Mouse (Mus musculus) ES-E14 (cell line): ENCODE measurements around the gene Mphosph10. TPM values are rescaled to one million over a fixed set of nuclear protein-coding genes. Genes with fewer than 3 reads are reported as not detected.

Source experiments
- DNase-seq: peaks from one replicate; pipeline ENCODE4 v3.0.0-alpha.2; 2013; ENCODE audit warnings: low read depth, low spot score
- H3K27ac ChIP-seq: 2 replicates; pipeline ENCODE4 v1.5.1; 2012; ENCODE audit warnings: low read depth, mild to moderate bottlenecking, low read length, moderate library complexity, mixed read lengths; ENCODE audit not compliant: poor library complexity, insufficient read depth, severe bottlenecking
- H3K36me3 ChIP-seq: 2 replicates; pipeline ENCODE4 v1.6.1; 2012; ENCODE audit warnings: mild to moderate bottlenecking, low read length, moderate library complexity, mixed read lengths; ENCODE audit not compliant: control insufficient read depth, poor library complexity, insufficient read depth, severe bottlenecking
- H3K4me1 ChIP-seq, 2 experiments: fragments of 150-350 bp in 1 of 2; sonication (generic) in 1 of 2; 2 replicates each; pipeline ENCODE4 v1.6.1; 2012; ENCODE audit warnings: low read length in 2 of 2, mild to moderate bottlenecking in 1 of 2, mixed read lengths in 1 of 2; ENCODE audit not compliant: control insufficient read depth in 2 of 2, insufficient read depth in 2 of 2, poor library complexity in 1 of 2
- H3K4me3 ChIP-seq, 2 experiments: fragments of 150-350 bp in 1 of 2; sonication (generic) in 1 of 2; 2 replicates each; pipeline ENCODE4 v1.5.1; 2012; ENCODE audit warnings: low read length in 2 of 2, low read depth in 1 of 2, mild to moderate bottlenecking in 1 of 2, mixed read lengths in 1 of 2; ENCODE audit not compliant: insufficient read depth in 1 of 2, poor library complexity in 1 of 2, severe bottlenecking in 1 of 2
- H3K9ac ChIP-seq: 2 replicates; pipeline ENCODE4 v1.6.1; 2012; ENCODE audit warnings: low read depth, mild to moderate bottlenecking, low read length, mixed read lengths; ENCODE audit not compliant: poor library complexity, insufficient read depth, severe bottlenecking
- H3K9me3 ChIP-seq: fragments of 150-350 bp; sonication (generic); 2 replicates; pipeline ENCODE4 v1.6.1; 2012; ENCODE audit warnings: low read depth, mild to moderate bottlenecking, low read length; ENCODE audit not compliant: control insufficient read depth, insufficient read depth
- CHD2 ChIP-seq: IDR thresholded peaks from 2 replicates; pipeline ENCODE4 v1.6.1; 2014; ENCODE audit warnings: mild to moderate bottlenecking, low read depth, low read length, inconsistent platforms
- HCFC1 ChIP-seq: IDR thresholded peaks from 2 replicates; pipeline ENCODE4 v1.6.1; 2012; ENCODE audit warnings: low read length, inconsistent platforms, borderline replicate concordance; ENCODE audit not compliant: insufficient read depth
- MAFK ChIP-seq: IDR thresholded peaks from 2 replicates; pipeline ENCODE4 v1.6.1; 2014; ENCODE audit warnings: mild to moderate bottlenecking, low read depth, low read length, inconsistent platforms; ENCODE audit not compliant: insufficient read depth
- ZC3H11A ChIP-seq: IDR thresholded peaks from 2 replicates; pipeline ENCODE4 v1.6.1; 2012; ENCODE audit warnings: low read depth, mild to moderate bottlenecking, inconsistent platforms, low read length, borderline replicate concordance
- ZNF384 ChIP-seq: IDR thresholded peaks from 2 replicates; pipeline ENCODE4 v1.6.1; 2012; ENCODE audit warnings: low read depth, low read length, inconsistent platforms
- in situ Hi-C, 2 experiments: fragments of 600-800 bp; cut with MboI; formaldehyde crosslinking; loops; one replicate each; pipeline ENCODE4 v1.15.1; 2025; ENCODE audit warnings: low sequenced_read_pairs in 2 of 2, inconsistent platforms in 1 of 2; ENCODE audit not compliant: unreplicated experiment in 2 of 2
- total RNA-seq: library from RNA; depleted of rRNA; stranded (reverse); fragments of 300-350 nt; gene quantifications from 2 replicates; pipeline ENCODE4 v1.2.3, GENCODE M21; 2012

Gene Mphosph10
- total RNA-seq, 1 experiment = 57.8 TPM

- no peak for TF ChIP-seq ZC3H11A
- TF ChIP-seq HCFC1 = no peak
- TF ChIP-seq CHD2 = no peak
- no peak for TF ChIP-seq MAFK
- TF ChIP-seq ZNF384 = no peak
- in situ Hi-C loops = no loop called here
- Histone ChIP-seq H3K36me3 (peaks cover 8% of the 10 kb centered on the region), H3K9ac (no peak overlapping the region), H3K9me3 (no peaks in the 10 kb centered on the region), H3K4me1 (no peaks in the 10 kb centered on the region; a peak in 1 of 4 replicates), H3K4me3 (no peak overlapping the region), H3K27ac (no peak overlapping the region)
- no peak for DNase-seq
These were observed 26.2 kb downstream of the Mphosph10 start for GRCm38 (mm10) chr7:64365863-64366262.

- no peaks in the 10 kb centered on the region for H3K4me1 ChIP-seq
- no peak overlapping the region for H3K27ac ChIP-seq
- no peak for DNase-seq
- H3K4me3 ChIP-seq = no peak overlapping the region
- TF ChIP-seq HCFC1 (no peak), MAFK (no peak), ZC3H11A (no peak), ZNF384 (no peak)
- no peak overlapping the region for H3K9ac ChIP-seq
- in situ Hi-C loops = no loop called here
- H3K9me3 ChIP-seq = no peaks in the 10 kb centered on the region
- H3K36me3 ChIP-seq = peaks cover 10% of the 10 kb centered on the region
These were observed 31.5 kb downstream of the Mphosph10 start for GRCm38 (mm10) chr7:64360586-64360945.

GRCm38 (mm10) chr7:64359943-64360585 lies 32.0 kb downstream of the Mphosph10 start:
- peaks cover 10% of the 10 kb centered on the region for H3K36me3 ChIP-seq
- no peaks in the 10 kb centered on the region for H3K4me1 ChIP-seq
- no peak overlapping the region for H3K27ac ChIP-seq
- TF ChIP-seq CHD2 (no peak), ZC3H11A (no peak), ZNF384 (no peak)
- H3K9me3 ChIP-seq = no peaks in the 10 kb centered on the region
- no peak for DNase-seq
- no peak overlapping the region for H3K4me3 ChIP-seq
- no peak overlapping the region for H3K9ac ChIP-seq
- in situ Hi-C loops = no loop called here

GRCm38 (mm10) chr7:64358666-64359065 lies 33.4 kb downstream of the Mphosph10 start:
- Histone ChIP-seq H3K9me3 (no peaks in the 10 kb centered on the region), H3K9ac (no peak overlapping the region), H3K36me3 (peaks cover 7% of the 10 kb centered on the region), H3K4me3 (no peak overlapping the region), H3K27ac (no peak overlapping the region), H3K4me1 (no peaks in the 10 kb centered on the region)
- DNase-seq = no peak
- in situ Hi-C loops = no loop called here
- TF ChIP-seq HCFC1 (no peak), CHD2 (no peak), ZC3H11A (no peak), ZNF384 (no peak), MAFK (no peak)

DNA sequence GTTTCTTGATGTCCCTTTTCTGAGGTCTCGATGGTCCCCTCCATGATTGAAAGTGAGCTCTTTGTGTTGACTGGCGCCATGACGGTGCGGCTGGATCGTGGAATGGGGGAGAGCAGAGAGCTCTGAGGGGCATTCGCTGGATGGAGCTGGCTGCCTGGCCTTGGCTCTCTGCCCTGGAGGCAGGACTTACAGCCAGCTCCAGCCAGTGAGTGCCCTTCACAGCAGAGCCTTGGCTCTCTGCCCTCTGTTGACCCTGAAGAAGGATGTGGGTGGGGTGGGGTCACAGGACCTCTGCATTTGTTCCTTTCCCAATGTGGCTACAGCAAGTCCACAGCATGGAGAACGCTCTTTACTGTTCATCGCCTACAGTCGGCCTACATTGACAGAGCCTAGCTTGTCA lies 34.7 kb downstream of the Mphosph10 start:
- no peak overlapping the region for H3K9ac ChIP-seq
- peaks cover 11% of the 10 kb centered on the region for H3K36me3 ChIP-seq
- TF ChIP-seq CHD2 (no peak), HCFC1 (no peak), ZNF384 (no peak), MAFK (no peak), ZC3H11A (no peak)
- in situ Hi-C loops = no loop called here
- H3K4me3 ChIP-seq = no peak overlapping the region
- DNase-seq = no peak
- H3K9me3 ChIP-seq = no peaks in the 10 kb centered on the region
- H3K27ac ChIP-seq = no peak overlapping the region
- no peaks in the 10 kb centered on the region for H3K4me1 ChIP-seq
